Mouse (Mus musculus) lung, adult 2 months (tissue): ENCODE data around the gene Amigo1. TPM values are rescaled to one million over a fixed set of nuclear protein-coding genes. Genes with fewer than 3 reads are reported as not detected.

ENCODE experiments used
- DNase-seq: peaks from one replicate; pipeline ENCODE4 v3.0.0; 2022
- H3K4me1 ChIP-seq: fragments of 200-500 bp; 2 replicates; pipeline ENCODE4 v1.6.1; 2011; ENCODE audit warnings: low read length; ENCODE audit not compliant: control insufficient read depth, insufficient read depth
- H3K4me3 ChIP-seq: fragments of 200-500 bp; replicated peaks from 2 replicates; pipeline ENCODE3; 2011; ENCODE audit warnings: low read depth, mild to moderate bottlenecking, control low read depth, low read length; ENCODE audit errors: extremely low read depth
- CTCF ChIP-seq: fragments of 200-500 bp; IDR thresholded peaks from 2 replicates; pipeline ENCODE4 v1.5.1; 2011; ENCODE audit warnings: mild to moderate bottlenecking, low read length, control low read depth; ENCODE audit not compliant: insufficient read depth
- POLR2A ChIP-seq: fragments of 200-500 bp; IDR thresholded peaks from 2 replicates; pipeline ENCODE4 v1.6.1; 2011; ENCODE audit warnings: low read depth, mild to moderate bottlenecking, control low read depth, low read length, borderline replicate concordance; ENCODE audit errors: extremely low read depth
- WGBS: fragments of 180-500 bp; shearing (Covaris S2); methylation state at CpG from one replicate; pipeline ENCODE4 v1.1.7; 2018; 5-methylcytosine and 5-hydroxymethylcytosine counted together
- polyA plus RNA-seq: library from polyadenylated mRNA; depleted of rRNA; stranded (reverse); fragments of >200 nt; gene quantifications from 2 replicates; pipeline ENCODE4 v1.2.3, GENCODE M21; 2012

Gene Amigo1
- polyA plus RNA-seq, 1 experiment: 22.3 TPM

- DNase-seq: no peak
- TF ChIP-seq CTCF (no peak), POLR2A (no peak)
- peaks cover 9% of the 10 kb centered on the region for H3K4me1 ChIP-seq
- no peak overlapping the region for H3K4me3 ChIP-seq
- 90% methylated on average over 8 of the region's 8 CpGs for WGBS
These were observed 19.5 kb downstream of the Amigo1 start for GRCm38 (mm10) chr3:108205601-108206000.

- WGBS: 81% methylated on average over 15 of the region's 15 CpGs
- no peak for DNase-seq
- TF ChIP-seq POLR2A: no peak
- TF ChIP-seq CTCF: no peak
- Histone ChIP-seq H3K4me1 (peaks cover 6% of the 10 kb centered on the region), H3K4me3 (no peak overlapping the region)
These were observed 20.7 kb downstream of the Amigo1 start for GRCm38 (mm10) chr3:108206731-108207375.

DNA sequence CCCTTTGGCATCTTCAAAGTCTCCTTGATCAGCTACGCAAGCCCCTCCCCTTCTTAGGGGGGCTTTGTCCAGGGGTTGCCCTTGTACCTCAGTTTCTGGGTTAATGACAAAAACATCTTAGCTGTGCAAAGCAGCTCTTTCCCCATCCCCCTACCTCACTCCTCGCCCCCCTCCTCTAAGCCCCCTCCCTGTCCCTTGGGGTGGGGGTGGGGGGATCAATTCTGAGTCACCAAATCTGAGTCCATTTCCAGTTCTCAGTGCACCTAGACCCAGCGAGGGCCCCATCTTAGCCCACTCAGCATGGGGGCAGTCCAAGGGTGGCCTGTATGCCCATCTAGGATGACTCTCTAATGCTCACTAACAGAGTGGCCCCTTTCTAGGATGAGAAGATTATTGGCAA lies 22.9 kb downstream of the Amigo1 start:
- DNase-seq: no peak
- H3K4me3 ChIP-seq: no peak overlapping the region
- 80% methylated on average over 3 of the region's 3 CpGs for WGBS
- TF ChIP-seq CTCF: no peak
- TF ChIP-seq POLR2A: no peak
- H3K4me1 ChIP-seq: peaks cover 6% of the 10 kb centered on the region

GRCm38 (mm10) chr3:108209536-108209935 lies 23.4 kb downstream of the Amigo1 start:
- H3K4me1 ChIP-seq: peaks cover 6% of the 10 kb centered on the region
- no peak for DNase-seq
- TF ChIP-seq POLR2A: no peak
- no peak for TF ChIP-seq CTCF
- peak overlapping the region; percentile 86 for H3K4me3 ChIP-seq
- 7% methylated on average over 8 of the region's 8 CpGs for WGBS

- peak; percentile 85 for DNase-seq
- WGBS: 1% methylated on average over 72 of the region's 72 CpGs
- peaks cover 6% of the 10 kb centered on the region for H3K4me1 ChIP-seq
These were observed 24.0 kb downstream of the Amigo1 start for GRCm38 (mm10) chr3:108209946-108210770.

GRCm38 (mm10) chr3:108210771-108211139 lies 24.6 kb downstream of the Amigo1 start, which contains the start of gene Atxn7l2:
Gene Atxn7l2, minus strand, starts transcription at chr3:108210934.
- TF ChIP-seq CTCF (no peak), POLR2A (no peak)
- peak within 1 kb of the TSS; percentile 86 for H3K4me3 ChIP-seq
- H3K4me1 ChIP-seq: peaks cover 6% of the 10 kb centered on the region
- DNase-seq: no peak
- WGBS: under 1% methylated on average over 14 of the region's 14 CpGs

More at GRCm38 (mm10) chr3:108209946-108210770, 24.0 kb downstream of the Amigo1 start:
- peak; percentile 86; the same call in 1 of the 2 replicates for TF ChIP-seq POLR2A
- TF ChIP-seq CTCF: no peak
- H3K4me3 ChIP-seq: peak overlapping the region; percentile 86

- WGBS: 74% methylated on average over 6 of the region's 6 CpGs
- TF ChIP-seq POLR2A: no peak
- no peak for TF ChIP-seq CTCF
- H3K4me1 ChIP-seq: peaks cover 6% of the 10 kb centered on the region
- no peak for DNase-seq
- no peak overlapping the region for H3K4me3 ChIP-seq
These were observed 25.7 kb downstream of the Amigo1 start for GRCm38 (mm10) chr3:108211845-108212244.

GRCm38 (mm10) chr3:108212406-108212805 lies 26.3 kb downstream of the Amigo1 start:
- TF ChIP-seq CTCF (no peak), POLR2A (no peak)
- peaks cover 6% of the 10 kb centered on the region for H3K4me1 ChIP-seq
- no peak for DNase-seq
- no peak overlapping the region for H3K4me3 ChIP-seq
- WGBS: 83% methylated on average over 8 of the region's 8 CpGs

DNA sequence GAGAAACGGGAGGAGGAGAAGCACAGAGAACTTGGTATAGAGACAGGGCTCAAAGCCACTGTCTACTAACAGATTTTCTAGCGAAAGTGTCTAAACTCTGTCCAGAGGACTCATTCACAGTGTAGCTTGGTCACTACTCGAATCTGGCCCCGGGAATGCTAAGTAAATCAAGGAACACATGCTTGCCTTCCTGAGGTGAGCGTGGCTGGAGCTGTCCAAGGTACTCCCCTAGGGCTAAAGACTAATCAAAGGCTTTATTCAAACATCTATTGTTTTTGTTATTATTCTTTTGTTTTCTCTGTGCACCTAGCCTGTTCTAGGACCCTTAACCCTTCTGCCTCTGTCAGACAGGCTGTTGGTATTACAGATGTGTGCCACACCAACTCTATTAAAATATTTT lies 28.6 kb downstream of the Amigo1 start:
- H3K4me3 ChIP-seq: no peak overlapping the region
- peaks cover 2% of the 10 kb centered on the region for H3K4me1 ChIP-seq
- no peak for TF ChIP-seq POLR2A
- no peak for TF ChIP-seq CTCF
- no peak for DNase-seq
- 17% methylated on average over 5 of the region's 5 CpGs for WGBS
